Mouse (Mus musculus): ENCODE data around the gene Dpm3.

DNA sequence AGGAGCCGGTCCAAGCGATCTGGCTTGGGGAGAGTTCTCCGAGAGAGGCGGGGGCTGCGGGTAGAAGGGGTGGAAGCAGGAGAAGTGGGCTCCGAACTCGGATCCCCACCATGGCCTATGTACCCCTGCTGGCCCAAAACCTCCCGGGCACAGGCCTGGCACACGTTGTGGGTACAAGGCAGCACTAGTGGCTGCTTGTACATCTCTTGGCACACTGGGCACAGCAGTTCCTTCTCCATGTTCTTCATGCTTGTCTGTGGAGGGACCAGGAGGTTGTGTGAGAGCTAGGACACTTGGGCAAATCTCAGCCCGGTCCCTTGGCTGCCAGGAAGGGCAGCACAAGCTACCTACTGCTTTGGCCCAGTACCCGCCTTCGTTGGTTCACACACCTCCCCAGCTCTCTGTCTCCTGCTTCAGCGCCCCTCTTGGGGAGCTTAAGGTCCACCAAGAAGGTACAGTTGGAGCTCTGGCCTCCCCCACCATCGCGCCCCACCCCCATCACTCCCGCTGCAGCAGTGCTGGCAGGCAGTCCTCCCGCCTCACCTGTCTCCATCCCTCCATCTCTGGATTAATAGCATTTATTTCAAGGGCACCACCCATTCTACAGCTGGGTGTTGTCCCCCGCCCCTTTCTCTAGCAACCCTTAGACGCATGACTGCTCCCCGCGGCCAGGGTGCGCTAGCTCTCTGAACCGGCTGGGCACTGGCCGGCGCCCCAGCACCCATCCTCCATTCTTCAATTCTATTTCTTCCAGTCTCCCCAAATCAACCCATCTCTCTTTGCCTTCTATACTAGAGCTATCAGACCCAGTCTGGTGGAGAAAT, 14.8 kb upstream of the Dpm3 start:
- TF ChIP-seq TCF12 (IDR thresholded peaks at IDR 0.05; ENCODE audit: low read depth, low read length) (no peak), MEF2A (IDR thresholded peaks at IDR 0.05; ENCODE audit: extremely low read depth, insufficient replicate concordance, low read depth, low read length, poor library complexity, severe bottlenecking) (no peak), CTCF (IDR thresholded peaks at IDR 0.05 in 2 of 3, conservative IDR thresholded peaks at IDR 0.05 in 1 of 3; ENCODE audit: control insufficient read depth in 1 of 3, insufficient read depth in 1 of 3, low read depth in 2 of 3, low read length in 3 of 3, poor library complexity in 1 of 3, severe bottlenecking in 1 of 3) (no peak), ZC3H11A (IDR thresholded peaks at IDR 0.05; ENCODE audit: low read depth, low read length) (no peak)

All from MEL (cell line).